Mouse (Mus musculus) neural tube, embryonic 13.5 days (tissue): ENCODE data around the gene Zbed3. TPM values are rescaled to one million over a fixed set of nuclear protein-coding genes. Genes with fewer than 3 reads are reported as not detected.

Experiments
- polyA plus RNA-seq: library from polyadenylated mRNA; unstranded; fragments of >200 nt; fragmentation: Nextera tagmentation; extraction: Ambion mirVana; gene quantifications from 2 replicates; pipeline ENCODE4 v1.2.1, GENCODE M21; 2015

Zbed3 gene
- polyA plus RNA-seq, 1 experiment from 2014 or later = 38.2 TPM

Other genes starting within 250 kb of the Zbed3 start
- 5.8 and 7.2 TPM in 2 replicates for gene Pde8b, start 73.3 kb upstream of the Zbed3 start, polyA plus RNA-seq
- 37.1 and 39.2 TPM in 2 replicates for gene Aggf1, start 51.7 kb downstream of the Zbed3 start, polyA plus RNA-seq
- 3.8 and 4.7 TPM in 2 replicates for gene Crhbp, start 121.3 kb downstream of the Zbed3 start, polyA plus RNA-seq
- gene S100z, start 155.1 kb downstream of the Zbed3 start, polyA plus RNA-seq = not detected in 2 replicates
- gene F2rl1, start 201.6 kb downstream of the Zbed3 start, polyA plus RNA-seq = 0.11 TPM in 1 of 2 replicates, not detected in the other